Mouse (Mus musculus) erythroblast, adult 5-6 weeks (primary cell): Measurements from ENCODE around the gene Zscan12. TPM values are rescaled to one million over a fixed set of nuclear protein-coding genes. Genes with fewer than 3 reads are reported as not detected.
"Not testable (repeated sequence)": the region's sequence is repeated elsewhere in the genome, so short reads cannot be mapped to it uniquely, and the experiment has no call there.

Source experiments
- ATAC-seq: replicated peaks from 2 replicates; pipeline ENCODE4 v1.8.0; 2016; ENCODE audit warnings: moderate number of reproducible peaks, mild to moderate bottlenecking, moderate TSS enrichment, inconsistent platforms; ENCODE audit not compliant: poor library complexity, low FRiP score, severe bottlenecking
- total RNA-seq, 2 experiments: library from RNA; stranded (forward) in 1 of 2; stranded (reverse) in 1 of 2; fragments of 150-400 nt in 1 of 2; fragments of 200-764, 138-1000 nt in 1 of 2; gene quantifications; 2 replicates each; pipeline versions ENCODE4 v1.2.3 to v1.2.4; 2015 to 2017; ENCODE audit warnings: low replicate concordance in 2 of 2

Zscan12 gene
- total RNA-seq (2015; ENCODE audit: low replicate concordance), result 0.84 TPM in 1 of 2 replicates, not detected in the other
- 0.70 and 1.4 TPM in 2 replicates for total RNA-seq (2017; ENCODE audit: low replicate concordance)

DNA sequence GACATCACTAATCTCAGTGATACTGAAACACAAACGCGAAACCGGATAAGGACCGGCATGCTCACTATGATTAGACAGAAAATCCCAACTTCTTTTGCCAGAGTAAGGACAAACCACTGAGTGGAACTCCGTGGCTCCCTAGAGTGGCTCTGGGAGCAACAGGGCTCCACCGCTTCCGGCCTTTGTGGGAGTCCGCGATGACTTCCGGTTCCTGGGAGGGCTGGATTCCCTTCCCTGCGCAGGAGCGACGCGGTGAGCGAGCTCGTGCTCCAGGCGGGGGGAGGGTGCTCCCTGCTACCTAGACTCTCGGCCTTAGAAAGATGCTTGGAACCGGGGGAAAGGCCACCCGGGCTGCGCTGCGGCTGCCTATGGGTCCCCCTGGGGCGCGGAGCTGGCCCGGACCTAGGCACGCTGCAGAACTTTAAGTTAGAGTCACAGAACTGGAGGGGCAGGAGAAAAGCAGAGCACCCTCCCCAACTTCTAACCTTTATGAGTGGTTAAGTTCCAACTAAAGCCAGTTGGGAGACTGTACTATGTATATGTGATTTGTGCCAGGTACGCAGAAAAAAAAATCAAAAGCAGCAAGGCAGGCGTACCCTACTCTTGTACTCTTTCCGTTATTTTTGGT is at the start of gene Zscan12:
Gene Zscan12 (plus strand): TSS at position 200 of the 628 bp plus-strand sequence.
- peak; percentile 99 for ATAC-seq

DNA sequence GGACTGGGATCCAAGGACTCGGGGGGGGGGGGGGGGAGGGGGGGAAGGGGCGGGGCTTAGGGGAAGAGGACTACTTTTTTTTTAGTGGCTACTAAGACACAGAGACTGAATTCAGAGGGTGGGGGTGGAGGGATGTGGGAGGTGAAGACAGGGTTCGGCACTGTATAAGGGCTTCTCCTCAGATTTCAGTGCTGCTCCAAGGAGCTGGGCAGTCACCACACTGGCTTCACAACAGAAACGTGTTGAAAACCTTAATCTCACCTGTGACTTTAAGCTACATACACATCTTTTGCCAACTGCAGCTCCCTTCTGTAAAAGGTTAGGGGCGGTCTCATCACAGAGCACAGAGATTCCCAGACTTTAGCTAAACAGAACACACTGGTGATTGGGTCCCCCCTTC is 49.8 kb upstream of the Zscan12 start:
- ATAC-seq, result no peak

DNA sequence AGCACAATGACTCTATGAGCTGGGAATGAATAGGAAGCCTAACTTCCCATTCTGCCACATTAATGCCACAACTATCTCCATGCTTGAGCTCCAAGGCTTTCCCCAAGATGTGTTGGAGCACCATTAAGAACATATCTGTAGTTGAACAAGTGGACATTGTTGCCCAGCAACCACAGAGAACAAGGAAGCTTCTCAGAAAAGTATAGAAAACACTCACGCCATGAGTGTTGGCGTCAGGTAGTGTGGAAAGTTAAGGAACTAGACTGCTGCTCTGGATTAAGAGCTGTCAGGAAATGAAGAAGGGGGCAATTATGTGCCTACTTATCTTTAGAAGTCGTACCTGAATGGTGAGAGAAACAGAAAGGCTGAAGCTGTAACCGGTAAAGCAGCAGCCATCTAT is 48.7 kb upstream of the Zscan12 start:
- ATAC-seq, result no peak

DNA sequence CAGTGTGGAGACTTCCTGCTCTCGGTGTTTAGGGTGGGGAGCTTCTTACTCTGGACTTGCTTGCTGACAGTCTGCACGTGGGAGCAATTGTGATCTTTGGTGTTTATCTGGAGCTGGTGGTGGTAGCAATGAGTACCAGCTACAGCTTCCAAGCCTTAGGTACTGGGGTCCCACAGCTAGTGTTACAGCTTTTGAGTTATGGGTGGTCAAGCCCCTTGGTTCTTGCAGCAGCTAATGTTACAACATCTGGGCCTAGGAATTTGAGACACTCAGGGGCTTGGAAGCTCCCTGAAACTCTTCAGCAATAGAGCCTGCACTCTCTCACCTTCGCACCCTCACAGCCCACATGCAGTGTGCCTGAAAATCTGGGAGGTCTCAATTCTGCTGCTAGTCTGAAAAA is 42.4 kb upstream of the Zscan12 start:
- ATAC-seq, result no peak

DNA sequence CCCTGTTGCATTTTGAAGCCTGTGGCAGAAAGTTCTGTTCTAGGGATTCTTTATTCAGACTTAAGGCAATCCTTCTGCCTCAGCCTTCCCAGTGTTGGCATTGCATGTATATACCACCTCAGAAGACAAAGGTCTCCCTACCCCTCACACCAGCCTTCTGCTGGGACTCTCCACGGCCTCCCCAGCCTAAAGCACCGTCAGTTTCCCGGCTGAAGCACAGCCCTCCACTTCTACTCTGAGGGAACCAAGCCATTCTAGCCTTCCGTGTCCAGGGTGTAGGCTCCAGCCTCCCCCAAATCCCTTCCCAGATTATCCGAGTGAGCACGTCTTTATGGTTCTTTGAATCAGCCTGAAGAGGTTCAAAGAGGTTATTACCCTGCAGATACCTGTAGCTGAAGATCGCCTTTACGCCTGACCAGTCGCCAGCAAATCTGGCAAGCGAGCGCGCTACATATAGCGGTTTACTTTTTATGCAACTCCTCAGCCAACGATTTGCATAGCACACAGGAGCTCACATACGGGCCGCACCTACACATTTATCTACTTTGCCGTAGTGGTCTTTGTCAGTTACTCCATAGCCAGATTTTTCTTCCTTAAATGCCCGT is 40.6 kb upstream of the Zscan12 start:
- ATAC-seq, result no peak

DNA sequence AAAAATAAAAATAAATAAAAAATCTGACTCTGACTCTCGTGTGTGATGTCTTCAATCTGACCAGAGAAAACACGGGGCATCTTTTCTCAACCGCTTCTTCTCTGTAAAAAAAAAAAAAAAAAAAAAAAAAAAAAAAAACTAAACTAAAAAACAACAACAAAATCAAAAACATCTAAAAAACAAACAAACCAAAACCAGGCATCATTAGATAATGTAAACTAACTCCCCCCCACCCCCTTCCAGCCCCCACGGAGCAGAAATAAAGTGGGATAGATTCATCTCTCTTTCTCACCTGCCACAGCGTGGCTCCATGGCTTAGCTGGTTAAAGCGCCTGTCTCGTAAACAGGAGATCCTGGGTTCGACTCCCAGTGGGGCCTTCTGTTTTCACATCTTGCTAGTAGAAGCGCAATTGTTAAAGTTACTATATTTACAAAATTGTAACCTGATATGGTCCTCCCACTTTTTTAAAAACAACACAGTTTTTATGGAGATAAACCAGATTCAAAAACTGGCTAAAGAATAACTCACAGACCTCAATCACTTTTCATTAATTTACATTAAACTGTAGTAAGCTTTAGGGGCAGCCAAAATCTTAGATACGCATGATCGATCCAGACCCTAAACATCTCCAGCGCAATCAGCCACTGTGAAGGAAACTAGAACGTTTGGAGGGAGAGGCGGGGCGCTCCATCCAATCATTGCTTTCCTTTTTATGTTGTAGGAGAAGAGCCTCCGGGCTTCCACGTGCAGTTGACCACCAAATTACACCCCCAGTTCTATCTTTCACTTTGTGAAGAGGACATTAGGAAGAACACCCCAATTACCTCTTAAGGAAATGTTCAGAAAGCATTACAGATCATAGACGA is 39.9 kb upstream of the Zscan12 start:
- no peak for ATAC-seq

DNA sequence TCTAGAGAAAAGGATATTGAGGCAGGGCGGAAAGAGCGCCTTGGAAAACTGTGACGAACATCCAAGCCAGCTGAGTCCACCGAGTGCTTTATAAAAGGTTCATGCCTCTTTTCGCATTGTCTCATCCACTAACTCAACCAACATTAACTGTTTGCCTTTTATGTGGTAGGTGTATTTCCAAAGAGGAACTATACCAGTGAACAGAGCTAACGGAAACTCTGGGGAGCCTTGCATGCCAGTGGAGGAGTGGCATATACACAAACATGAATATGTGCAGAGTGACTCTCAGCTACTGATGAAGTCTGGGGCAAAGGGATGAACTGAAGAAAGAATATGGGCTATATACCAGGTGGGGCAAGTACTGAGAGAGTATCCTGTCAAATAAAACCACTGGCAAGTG is 39.2 kb upstream of the Zscan12 start:
- ATAC-seq, result no peak

DNA sequence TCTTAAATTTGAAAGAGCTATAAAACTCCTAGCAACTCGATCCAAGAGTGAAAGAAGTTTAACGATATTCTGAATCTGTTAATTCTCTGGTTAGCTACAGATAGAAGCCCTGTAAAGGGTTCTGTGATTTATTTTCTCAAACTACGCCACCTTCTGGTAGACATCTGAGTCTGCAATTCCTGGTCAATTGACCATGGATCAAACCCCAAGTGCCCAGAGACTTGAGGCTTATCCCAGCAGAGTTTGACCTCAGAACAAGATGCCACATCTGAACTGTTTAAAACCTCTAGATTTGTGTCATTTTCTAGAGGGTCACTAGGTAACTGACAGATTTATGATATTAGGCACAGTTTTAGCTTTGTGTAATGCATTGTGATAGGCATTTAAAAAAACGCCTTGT is 36.4 kb upstream of the Zscan12 start:
- ATAC-seq, result no peak

DNA sequence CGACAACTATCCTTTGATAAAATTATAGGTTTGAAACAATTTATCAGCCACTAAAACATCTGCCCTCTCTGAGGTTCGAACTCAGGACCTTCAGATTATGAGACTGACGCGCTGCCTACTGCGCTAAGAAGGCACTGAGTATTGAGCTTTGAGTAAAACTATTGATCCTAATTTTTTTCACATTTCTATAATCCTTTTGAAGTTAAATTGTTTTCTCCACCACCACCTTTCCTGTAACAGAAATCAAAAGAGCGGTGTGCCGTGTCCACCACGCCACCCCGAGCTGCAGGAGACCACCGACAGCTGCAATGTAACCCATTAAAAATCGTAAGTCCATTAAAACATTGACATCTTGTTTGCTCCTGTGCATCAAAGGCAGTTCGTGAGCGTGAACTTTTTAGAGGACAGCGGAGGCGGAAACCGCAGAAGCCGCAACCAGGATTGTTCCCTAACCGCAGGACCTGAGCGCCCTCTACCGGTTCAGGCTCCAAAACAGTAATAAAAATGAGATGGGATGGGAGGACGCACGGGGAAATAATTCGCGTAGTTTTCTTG is 35.9 kb upstream of the Zscan12 start:
- no peak for ATAC-seq

DNA sequence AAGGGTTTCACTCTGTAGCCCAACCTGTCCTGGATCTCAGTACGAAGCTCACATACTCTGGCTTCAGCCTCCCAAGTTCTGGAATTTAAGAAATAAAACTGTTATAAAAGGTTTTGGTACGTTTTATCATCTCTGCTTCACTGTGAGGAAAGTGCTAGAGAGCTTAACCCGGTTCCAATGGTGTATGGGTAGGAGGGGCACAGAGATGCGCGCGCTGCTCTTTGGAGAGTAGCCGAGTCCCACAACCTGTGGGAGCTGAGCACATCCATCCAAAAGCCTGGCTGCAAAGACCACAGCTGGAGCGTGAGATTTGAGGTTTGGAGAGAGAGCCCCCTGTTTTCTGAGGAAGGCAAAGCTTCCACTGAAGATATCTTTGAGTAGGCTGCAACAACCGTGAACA is 35.2 kb upstream of the Zscan12 start:
- no peak for ATAC-seq

DNA sequence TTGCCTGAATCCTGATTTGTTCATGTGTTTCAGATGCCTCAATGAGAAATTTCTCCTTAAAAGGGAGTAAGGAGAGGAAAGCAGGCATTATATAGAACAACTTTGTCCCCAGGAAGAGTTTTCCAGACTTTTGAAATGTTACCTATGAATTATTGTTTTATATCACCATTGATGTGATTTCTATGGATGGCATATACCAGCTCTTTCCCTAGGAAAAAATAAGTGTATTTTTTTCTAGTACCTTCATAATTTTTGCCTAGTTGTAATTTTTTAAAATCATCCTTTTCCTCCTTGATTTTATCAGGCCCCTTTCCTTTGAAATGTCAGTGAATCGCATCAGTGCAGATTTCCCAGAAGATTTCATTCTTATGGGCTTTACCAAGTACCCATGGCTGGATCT is 16.0 kb upstream of the Zscan12 start, which contains the start of gene Olfr1367:
Gene Olfr1367 (plus strand): TSS at position 301 of the 400 bp plus-strand sequence.
- no peak for ATAC-seq

DNA sequence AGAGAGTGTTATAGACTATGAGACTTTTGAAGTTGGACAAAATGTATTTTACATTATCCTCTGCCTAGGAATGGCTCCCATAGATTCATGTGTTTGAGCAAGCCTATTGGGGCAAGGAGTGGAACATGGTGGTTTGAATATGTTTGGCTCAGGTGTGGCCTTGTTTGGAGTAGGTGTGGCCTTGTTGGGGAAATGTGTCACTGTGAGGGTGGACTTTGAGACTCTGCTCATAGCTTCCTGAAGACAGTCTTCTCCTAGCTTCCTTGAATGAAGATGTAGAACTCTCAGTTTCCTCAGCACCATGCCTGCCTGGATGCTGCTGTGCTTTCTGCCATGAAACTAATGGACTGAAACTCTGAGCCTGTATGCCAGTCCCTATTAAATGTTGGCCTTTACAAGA is 12.0 kb upstream of the Zscan12 start:
- no peak for ATAC-seq

DNA sequence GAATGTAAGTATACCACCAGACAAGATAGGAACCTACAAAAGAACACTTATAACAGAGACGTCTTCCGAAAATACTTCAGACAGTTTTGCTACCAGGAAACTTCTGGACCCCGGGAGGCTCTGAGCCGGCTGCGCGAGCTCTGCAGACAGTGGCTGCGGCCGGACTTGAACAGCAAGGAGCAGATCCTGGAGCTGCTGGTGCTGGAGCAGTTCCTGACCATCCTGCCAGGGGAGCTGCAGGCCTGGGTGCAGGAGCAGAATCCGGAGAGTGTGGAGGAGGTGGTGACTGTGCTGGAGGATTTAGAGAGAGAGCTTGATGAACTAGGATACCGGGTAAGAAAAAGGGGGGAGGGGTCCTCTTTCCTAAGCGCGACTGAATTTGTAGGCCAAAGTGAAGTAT is 1.1 kb downstream of the Zscan12 start:
- no peak for ATAC-seq

DNA sequence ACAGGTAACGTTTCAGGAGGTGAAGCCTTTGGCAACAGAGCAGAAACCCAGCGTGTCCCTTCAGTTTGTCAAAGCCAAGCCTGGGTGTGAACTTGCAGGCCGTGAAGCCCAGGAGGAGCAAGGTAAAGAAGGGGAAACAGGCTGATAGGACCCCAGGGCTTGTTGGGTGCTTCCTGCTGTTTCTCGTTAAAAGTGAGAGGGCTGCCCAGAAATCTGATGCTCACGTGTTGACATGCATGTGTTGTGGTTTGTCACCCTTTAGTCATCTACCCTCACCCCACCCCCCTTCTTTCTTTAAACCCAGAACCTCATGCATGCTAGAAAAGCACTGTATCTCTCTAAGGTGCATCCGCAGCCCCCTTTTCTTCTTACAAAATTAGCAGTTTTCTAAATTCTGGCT is 4.0 kb downstream of the Zscan12 start:
- no peak for ATAC-seq

DNA sequence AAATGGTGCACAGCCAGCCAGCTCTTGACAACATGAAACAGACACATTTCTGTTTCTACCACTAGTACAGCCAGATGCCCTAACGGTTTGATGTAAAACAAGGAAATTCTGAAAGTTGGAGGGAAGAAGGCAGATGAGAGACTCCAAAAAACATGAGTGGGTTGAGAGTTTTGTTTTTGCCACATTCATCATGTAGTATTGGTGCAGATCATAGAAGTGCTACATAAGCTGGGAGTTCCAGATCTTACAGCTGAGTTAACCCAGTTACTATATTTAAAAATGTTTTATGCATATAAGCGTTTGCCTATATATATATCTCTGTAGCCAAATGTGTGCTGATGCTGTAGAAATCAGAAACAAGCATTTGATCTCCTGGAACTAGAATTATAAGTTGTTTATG is 10.1 kb downstream of the Zscan12 start:
- ATAC-seq, result no peak

DNA sequence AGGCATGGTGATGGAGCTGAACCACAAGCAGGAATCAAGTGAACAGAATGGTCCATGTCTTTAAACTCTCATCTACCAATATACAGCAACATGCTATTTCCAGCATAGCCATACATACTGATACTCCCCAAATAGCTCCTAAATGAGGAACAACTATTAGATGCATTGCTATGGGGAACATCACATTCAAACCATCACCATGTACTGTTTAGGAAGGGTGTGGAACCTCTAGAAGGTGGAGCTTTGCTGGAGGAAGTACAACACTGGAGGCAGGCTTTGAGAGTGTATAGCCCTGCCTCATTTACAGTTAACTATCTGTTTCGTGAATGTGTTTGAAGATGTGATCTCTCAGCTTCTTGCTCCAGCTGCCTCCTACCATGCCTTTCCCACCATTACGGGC is 15.2 kb downstream of the Zscan12 start:
- ATAC-seq, result no peak

DNA sequence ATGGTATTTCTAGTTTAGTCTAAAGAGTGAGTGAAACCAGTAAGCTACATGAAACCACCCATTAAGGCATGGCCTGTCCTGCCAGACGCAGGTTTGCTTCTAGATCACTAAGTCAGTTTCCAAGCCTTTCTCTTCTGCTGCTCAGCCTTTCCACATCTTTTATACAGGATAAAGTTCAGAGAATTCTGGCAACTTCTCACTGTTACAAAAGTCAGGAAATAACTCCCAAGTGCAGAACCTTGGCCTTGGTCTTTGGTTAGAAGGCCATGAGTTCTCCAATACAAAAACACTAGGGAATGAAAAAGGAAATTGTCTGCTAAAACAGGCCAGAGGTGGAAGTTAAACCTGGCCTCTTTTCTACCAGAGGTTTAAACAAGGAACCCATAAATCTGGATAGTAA is 32.6 kb downstream of the Zscan12 start:
- no peak for ATAC-seq

DNA sequence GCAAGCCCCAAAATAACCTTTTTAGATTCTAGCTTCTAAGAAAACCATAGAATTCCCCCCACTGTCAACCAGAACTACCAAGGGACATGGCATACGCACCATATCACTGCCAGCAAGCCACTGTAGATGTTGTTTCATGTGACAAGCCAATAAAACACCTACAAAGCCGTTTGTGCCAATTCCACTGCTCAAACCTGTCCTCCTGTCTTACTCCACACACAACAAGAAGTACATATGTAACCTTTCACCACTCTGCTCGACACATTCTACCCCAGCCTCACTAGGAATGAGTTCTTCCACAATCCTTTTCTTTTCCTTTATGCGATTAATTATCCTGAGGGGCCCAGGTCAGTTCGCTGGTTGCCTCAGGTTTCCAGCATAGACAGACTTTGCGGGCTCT is 33.0 kb downstream of the Zscan12 start:
- no peak for ATAC-seq

DNA sequence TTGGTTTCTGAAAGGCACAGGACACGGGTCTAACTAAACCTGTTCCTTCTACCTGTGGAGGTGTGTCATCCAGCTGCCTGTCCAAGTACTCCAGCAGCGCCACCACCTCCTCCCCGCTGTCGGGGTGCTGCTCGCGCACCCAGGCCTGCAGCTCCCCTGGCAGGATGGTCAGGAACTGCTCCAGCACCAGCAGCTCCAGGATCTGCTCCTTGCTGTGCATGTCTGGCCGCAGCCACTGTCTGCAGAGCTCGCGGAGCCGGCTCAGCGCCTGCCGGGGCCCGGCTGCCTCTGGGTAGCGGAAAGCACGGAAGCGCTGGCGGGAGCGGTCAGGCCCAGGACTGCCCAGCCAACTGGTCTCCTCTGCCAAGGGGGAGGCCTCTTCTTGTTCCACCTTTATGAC is 33.4 kb downstream of the Zscan12 start:
- ATAC-seq, result not testable (repeated sequence)

DNA sequence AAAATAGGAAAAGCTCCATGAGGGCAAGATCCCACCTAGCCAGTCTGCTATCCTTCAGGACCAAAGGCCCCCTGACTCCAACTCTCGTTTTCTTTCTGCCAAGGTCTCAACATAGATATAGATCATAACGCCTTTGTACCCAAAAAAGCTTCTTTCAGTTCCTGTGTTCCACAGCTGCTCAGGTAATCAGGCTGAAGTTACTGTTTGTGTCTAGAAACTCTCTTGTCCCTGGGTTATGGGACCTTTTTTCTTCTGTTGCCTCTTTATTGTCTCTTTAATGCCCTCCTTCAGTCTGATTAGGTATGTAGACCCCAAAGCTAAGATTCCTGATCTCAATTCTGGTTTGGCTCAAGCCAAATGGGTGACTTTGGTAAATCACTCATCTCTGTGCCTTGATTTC is 34.9 kb downstream of the Zscan12 start:
- no peak for ATAC-seq

DNA sequence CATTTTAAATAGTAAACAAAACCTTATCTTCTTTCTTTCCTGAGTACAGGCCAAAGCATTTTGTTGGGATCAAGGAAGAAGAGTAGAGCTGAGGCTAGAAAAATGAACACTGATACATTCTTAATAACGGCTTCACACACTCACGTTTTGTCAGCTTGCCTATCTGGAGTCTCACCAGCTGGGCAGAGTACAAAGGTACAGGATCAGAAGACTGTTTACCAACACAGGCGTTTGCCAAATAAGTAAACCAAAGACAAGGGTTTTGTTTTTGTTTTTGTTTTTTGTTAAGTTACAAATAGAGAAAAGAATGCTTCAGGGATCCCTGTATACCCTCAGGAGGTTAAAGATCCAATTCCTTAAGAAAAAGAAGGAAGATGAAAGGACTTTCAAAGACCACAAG is 38.5 kb downstream of the Zscan12 start:
- ATAC-seq, result no peak
